Mouse (Mus musculus) bone marrow, adult 2 months (tissue): ENCODE data around the gene Mapkapk2. TPM values are rescaled to one million over a fixed set of nuclear protein-coding genes. Genes with fewer than 3 reads are reported as not detected.
A peak's percentile ranks its signal among the peaks of the same experiment; 100 is the strongest.

Experiments used
- H3K27ac ChIP-seq: fragments of 200-500 bp; 2 replicates; pipeline ENCODE4 v1.5.1; 2012; ENCODE audit warnings: low read depth, mild to moderate bottlenecking, control low read depth, inconsistent platforms, low read length; ENCODE audit not compliant: control insufficient read depth, poor library complexity, insufficient read depth
- H3K4me1 ChIP-seq: fragments of 200-500 bp; 2 replicates; pipeline ENCODE4 v1.6.1; 2011; ENCODE audit warnings: low read length; ENCODE audit not compliant: control insufficient read depth, insufficient read depth
- H3K4me3 ChIP-seq: fragments of 200-500 bp; replicated peaks from 2 replicates; pipeline ENCODE3; 2011; ENCODE audit warnings: mild to moderate bottlenecking, low read depth, low read length, control low read depth; ENCODE audit not compliant: control insufficient read depth
- CTCF ChIP-seq: fragments of 200-500 bp; IDR thresholded peaks from 2 replicates; pipeline ENCODE4 v1.5.1; 2011; ENCODE audit warnings: low read length, control low read depth; ENCODE audit not compliant: control insufficient read depth, insufficient read depth
- POLR2A ChIP-seq: fragments of 200-500 bp; IDR thresholded peaks from 2 replicates; pipeline ENCODE4 v1.6.1; 2011; ENCODE audit warnings: low read depth, mild to moderate bottlenecking, control low read depth, low read length, borderline replicate concordance; ENCODE audit not compliant: control insufficient read depth
- whole genome bisulfite sequencing: fragments of 180-500 bp; shearing (Covaris S2); methylation state at CpG from one replicate; pipeline ENCODE4 v1.1.7; 2018; 5-methylcytosine and 5-hydroxymethylcytosine counted together
- polyA plus RNA-seq: library from polyadenylated mRNA; stranded (reverse); fragments of >200 nt; gene quantifications from 2 replicates; pipeline ENCODE4 v1.2.4, GENCODE M21; 2011; ENCODE audit warnings: low replicate concordance; ENCODE audit not compliant: missing spikeins, insufficient read depth, insufficient read length

The Mapkapk2 gene
- polyA plus RNA-seq, 1 experiment = 38.1 TPM

DNA sequence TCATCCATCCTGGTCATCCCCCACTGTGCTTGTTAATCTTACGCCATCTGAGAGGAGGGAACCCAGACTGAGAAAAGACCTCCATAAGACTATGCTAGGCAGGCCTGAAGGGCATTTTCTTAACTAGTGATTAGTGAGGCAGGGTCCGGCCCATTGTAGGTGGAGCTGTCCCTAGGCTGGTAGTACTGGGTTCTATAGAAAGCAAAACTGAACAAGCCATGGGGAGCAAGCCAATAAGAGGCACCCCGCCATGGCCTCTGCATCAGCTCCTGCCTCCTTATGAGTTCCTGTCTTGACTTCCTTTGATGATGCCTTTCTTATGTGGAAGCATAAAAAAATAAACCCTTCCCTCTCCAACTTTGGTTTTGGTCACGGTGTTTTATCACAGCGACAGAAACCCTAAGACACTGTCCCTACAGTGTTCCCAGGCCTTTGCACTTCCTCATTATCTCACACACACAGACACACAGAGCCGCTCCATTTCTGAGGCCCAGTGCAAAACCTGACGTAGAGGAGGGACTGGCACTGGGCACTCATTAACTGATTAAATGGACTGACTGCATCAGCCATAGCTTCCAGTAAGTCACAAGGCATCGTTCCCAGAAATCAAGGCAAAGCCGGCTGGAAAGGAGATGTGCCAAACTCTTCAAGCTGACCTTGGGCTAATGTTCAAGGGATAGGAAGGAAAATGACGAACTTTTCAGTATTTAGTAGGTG is 29.5 kb downstream of the Mapkapk2 start:
- Histone ChIP-seq H3K4me1 (peaks cover 1% of the 10 kb centered on the region), H3K4me3 (no peak overlapping the region), H3K27ac (no peak overlapping the region)
- 45% methylated on average over 10 of the region's 10 CpGs for WGBS
- TF ChIP-seq POLR2A = no peak
- no peak for TF ChIP-seq CTCF

DNA sequence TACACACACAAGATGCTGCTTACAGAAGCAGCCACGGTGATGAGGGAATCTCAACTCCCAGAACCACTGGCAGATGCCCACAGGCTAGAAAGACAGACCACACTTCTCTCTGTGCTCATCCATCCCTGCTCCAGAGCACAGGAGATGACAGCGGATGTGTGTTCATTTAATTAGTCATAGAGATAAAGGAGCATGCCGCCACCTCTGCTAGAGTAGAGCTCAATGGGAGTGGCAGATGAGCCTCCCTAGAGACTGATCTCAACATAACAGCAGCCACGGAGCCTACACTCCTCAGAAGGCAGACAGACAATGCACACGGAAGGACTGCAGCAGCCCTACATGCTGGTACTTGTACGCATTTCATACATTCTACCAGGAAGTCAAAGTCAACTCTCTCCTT is 33.4 kb downstream of the Mapkapk2 start:
- TF ChIP-seq CTCF (no peak), POLR2A (no peak)
- Histone ChIP-seq H3K4me3 (no peak overlapping the region), H3K4me1 (no peaks in the 10 kb centered on the region; the same call in none of the 2 replicates), H3K27ac (no peak overlapping the region)
- WGBS = 68% methylated on average over 6 of the region's 6 CpGs

DNA sequence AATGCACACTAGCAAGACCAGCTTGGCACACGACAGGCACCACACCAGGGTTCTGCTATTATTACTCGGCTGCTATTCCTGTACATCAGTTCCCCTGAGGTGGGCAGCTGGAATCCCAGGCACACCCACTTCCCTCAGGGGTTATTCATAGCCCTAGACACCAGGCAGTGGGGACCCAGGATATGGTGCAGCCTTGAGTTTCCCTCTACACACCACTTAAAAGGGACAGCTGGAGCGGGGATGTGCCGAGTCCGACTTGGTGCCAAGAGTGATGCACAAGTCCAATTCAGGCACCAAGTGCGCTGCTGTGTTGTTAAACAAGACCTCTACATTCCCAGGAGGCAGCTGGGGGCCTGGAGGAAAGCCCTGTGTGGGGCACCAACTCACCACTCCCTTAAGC is 34.8 kb downstream of the Mapkapk2 start:
- Histone ChIP-seq H3K4me1 (no peaks in the 10 kb centered on the region; the same call in none of the 2 replicates), H3K4me3 (no peak overlapping the region), H3K27ac (no peak overlapping the region)
- WGBS = 73% methylated on average over 6 of the region's 6 CpGs
- no peak for TF ChIP-seq POLR2A
- TF ChIP-seq CTCF = no peak

DNA sequence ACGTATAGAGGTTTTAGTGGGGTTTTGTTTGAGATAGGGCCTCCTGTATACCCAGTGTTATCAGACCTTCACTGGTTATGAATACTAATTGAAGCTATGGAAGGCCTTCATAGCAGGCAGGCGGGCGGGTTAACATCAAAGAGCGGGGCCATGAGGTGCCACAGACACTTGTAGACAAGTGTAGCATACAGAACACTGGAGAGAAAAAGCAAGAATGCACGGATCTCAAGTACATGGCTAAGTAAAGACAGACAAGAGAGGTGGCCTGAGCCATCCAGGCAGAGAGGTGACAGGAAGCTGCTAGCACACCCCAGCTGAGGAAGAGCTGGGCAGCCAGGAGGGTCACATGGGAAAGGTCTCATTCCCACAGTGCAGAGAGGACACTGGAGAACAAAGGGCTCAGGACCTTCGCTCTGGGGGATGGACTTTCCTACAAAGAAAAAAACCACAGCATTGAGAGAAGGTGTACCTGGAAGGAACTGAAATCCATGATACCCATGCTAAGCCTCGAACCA is 35.8 kb downstream of the Mapkapk2 start:
- Histone ChIP-seq H3K27ac (no peak overlapping the region), H3K4me1 (no peaks in the 10 kb centered on the region; the same call in 1 of the 2 replicates), H3K4me3 (no peak overlapping the region)
- WGBS = 70% methylated on average over 7 of the region's 7 CpGs
- no peak for TF ChIP-seq POLR2A
- TF ChIP-seq CTCF = no peak

DNA sequence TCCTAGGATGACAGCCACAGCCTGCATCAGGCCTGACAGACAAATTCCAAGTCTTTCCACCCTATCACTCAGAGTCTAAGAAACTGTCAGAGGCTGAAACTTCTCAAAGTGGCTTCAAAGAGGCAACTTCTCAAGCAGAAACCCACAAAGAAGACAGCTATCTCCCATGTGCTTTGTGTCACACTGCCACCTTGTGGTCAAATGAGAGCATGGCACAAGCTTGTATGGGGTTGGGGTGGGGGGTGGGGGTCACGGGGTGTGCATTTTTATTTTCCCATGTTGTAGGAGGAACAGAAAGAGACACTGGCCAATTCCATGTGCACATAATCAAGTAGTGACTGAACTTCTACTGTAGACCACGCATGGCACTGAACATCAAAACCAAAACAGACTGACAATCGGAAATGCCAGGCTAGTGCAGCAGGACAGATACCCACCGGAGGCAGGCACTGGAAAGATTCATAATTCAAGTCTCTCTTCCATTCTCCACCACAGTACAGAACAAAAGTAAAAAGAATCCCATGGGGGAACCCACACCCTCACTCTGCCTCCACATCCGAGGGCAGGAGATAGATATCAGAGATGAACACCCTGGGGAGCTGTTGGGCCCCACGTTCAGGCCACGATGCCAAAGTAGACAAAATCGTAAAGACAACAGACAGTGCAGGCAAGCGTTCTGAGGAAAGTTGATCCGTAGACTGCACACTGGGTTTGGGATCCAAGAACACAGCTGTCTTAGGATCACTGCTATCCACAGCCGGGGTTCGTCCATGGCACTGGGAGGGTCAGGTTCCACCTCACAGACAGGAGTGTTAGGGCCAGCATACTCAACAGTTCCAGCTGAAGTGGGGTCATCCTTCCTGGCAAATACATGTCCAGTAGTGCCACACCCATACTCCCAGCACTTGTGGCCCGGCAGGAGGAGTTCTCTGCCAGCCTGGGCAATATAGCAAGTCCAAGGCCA is 37.1 kb downstream of the Mapkapk2 start:
- Histone ChIP-seq H3K4me1 (no peaks in the 10 kb centered on the region; the same call in 1 of the 2 replicates), H3K4me3 (no peak overlapping the region), H3K27ac (no peak overlapping the region)
- TF ChIP-seq POLR2A = no peak
- TF ChIP-seq CTCF = peak; percentile 44
- 39% methylated on average over 13 of the region's 13 CpGs for WGBS

DNA sequence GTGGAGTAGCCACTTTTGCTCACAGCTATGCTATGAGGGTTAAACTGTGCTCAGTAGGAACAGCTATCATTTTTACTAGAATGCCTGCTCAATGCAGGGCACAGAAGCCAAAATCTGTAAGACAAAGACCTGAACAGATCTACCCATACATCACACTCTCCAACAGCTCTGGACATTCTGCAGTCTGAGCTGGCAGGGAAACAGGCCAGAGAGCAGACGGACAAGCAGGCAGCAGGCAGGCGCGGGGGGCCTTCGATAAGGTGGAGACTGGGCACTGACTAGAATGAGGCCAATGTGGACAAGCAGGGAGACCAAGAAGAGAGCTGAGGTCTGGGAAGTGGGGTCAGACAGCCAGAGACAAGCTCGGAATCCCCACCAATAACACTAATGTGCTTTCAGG is 37.8 kb downstream of the Mapkapk2 start:
- no peaks in the 10 kb centered on the region; the same call in 1 of the 2 replicates for H3K4me1 ChIP-seq
- 89% methylated on average over 5 of the region's 5 CpGs for WGBS
- TF ChIP-seq CTCF (no peak), POLR2A (no peak)

DNA sequence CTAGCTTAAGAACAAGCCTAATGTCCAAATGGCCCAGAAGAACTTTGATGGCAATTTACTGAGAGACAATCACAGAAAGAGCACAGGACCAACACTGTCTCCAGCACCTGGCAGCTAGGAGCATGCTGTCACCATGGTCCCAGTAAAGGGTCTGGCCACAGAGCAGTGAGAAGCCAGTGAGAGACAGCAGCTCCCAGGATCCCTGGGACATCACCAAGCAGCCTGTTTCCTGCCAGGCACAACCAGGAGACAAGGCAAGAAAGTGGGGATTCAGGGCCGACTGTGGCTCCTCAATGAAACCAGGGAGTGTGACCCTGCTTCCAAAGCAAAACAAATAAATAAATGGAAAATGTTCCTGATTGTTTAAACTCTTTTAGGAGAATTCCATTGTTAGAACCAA is 38.2 kb downstream of the Mapkapk2 start:
- TF ChIP-seq CTCF (no peak), POLR2A (no peak)
- WGBS = 73% methylated on average over 1 of the region's 1 CpGs
- H3K27ac ChIP-seq = no peak overlapping the region
- H3K4me3 ChIP-seq = no peak overlapping the region
- no peaks in the 10 kb centered on the region; the same call in 1 of the 2 replicates for H3K4me1 ChIP-seq

More for the DNA sequence above, 37.8 kb downstream of the Mapkapk2 start:
- H3K4me3 ChIP-seq = no peak overlapping the region
- H3K27ac ChIP-seq = no peak overlapping the region

DNA sequence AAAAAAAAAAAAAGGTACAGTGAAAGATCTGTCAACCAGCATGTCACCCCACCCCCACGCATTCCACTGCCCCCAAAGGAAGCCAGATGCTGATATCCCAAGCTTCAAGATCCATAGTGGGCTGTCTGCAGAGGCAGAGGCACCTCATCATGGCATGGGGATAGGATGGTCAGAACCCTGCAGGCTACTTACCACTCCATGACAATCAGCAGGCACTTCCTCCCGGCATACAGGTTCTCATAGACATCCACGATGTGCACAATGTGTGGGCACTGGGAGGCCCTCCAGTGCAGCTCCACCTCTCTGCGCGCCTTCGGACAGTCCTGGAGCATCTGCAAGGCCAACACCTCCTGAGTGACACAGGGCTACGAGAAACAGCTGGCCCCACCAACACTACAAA is 39.2 kb downstream of the Mapkapk2 start:
- TF ChIP-seq POLR2A = no peak
- no peak for TF ChIP-seq CTCF
- H3K27ac ChIP-seq = no peak overlapping the region
- no peaks in the 10 kb centered on the region; the same call in 1 of the 2 replicates for H3K4me1 ChIP-seq
- no peak overlapping the region for H3K4me3 ChIP-seq
- 89% methylated on average over 7 of the region's 7 CpGs for WGBS

DNA sequence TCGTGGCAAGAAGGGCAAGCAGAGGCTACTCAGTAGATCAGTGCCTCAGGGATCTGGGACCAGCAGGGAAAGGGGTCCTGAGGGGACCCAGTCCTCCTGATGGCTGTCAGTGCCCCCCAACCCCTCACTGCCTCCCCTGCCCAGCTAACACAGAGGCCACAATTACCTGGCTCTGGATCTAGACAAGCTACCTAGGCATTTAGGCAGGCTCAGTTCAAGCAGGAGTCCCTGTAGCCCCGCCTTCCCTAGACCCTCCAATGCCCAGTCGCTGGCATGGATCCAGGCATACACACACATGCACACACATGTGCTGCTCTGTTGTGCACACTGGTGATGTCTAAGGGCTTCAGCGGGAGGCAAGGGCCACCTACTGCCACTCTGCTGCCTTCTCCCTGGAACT is 43.4 kb downstream of the Mapkapk2 start:
- 81% methylated on average over 4 of the region's 4 CpGs for WGBS
- TF ChIP-seq CTCF (no peak), POLR2A (no peak)
- Histone ChIP-seq H3K27ac (no peak overlapping the region), H3K4me1 (no peaks in the 10 kb centered on the region), H3K4me3 (no peak overlapping the region)
